Comparison of ENCODE assay signal across 17 mouse cellular contexts in the genomic region with DNA sequence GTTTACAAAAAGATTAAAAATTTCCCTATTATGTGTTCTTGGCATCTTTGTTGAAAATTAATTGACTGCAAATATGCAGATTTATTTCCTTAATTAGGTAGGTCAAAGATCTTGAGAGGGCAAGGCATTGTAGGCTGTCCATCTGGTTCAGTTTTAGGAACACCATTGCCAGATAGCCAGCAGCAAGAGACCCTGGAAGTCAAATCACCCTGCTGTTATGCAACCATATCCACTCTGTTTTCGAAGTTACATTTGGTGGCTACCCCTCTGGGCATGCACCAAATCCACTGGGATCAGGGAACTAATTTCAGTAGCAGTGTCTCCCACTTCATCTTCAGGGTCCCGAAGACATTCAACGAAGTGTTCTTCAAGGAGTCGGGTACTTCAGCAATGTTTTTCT.
"Had no signal": no experiment of that assay in that cellular context is flagged by ENCODE, and none has a peak within 500 bp of the region (broad histone marks: within the 10 kb centered on the region; RNA-seq: fewer than 3 reads in every experiment).

No protein-coding gene starts in this region.

- H3K9ac ChIP-seq: lung, embryonic 15.5 days; midbrain, embryonic 12.5 days; neural tube, embryonic 13.5 days; neural tube, embryonic 15.5 days had no signal

- ATAC-seq: midbrain, embryonic 16.5 days had no signal

- H3K4me2 ChIP-seq: lung, embryonic 15.5 days; midbrain, embryonic 12.5 days; neural tube, embryonic 13.5 days; neural tube, embryonic 15.5 days had no signal

- H3K27ac ChIP-seq: midbrain, embryonic 10.5 days; midbrain, embryonic 12.5 days; neural tube, embryonic 13.5 days; neural tube, embryonic 15.5 days had no signal

- H3K36me3 ChIP-seq: lung, embryonic 15.5 days; midbrain, embryonic 10.5 days; midbrain, embryonic 12.5 days; neural tube, embryonic 13.5 days; neural tube, embryonic 15.5 days had no signal

- DNase-seq: lung, adult 2 months; lung, postnatal 10 days; lung, postnatal 4 days; midbrain, embryonic 14.5 days; retina, postnatal 1 day; right cerebral cortex, postnatal 4 days; spleen, adult 18-20 months; thymus, adult 18-20 months; thymus, postnatal 14 days; thymus, postnatal 36 days had no signal

- H3K27me3 ChIP-seq: lung, embryonic 15.5 days; midbrain, embryonic 12.5 days; neural tube, embryonic 13.5 days; neural tube, embryonic 15.5 days had no signal

- H3K4me3 ChIP-seq: lung, embryonic 15.5 days; midbrain, embryonic 10.5 days; midbrain, embryonic 12.5 days; myocyte; neural tube, embryonic 13.5 days; neural tube, embryonic 15.5 days had no signal

- H3K4me1 ChIP-seq: midbrain, embryonic 12.5 days; neural tube, embryonic 13.5 days; neural tube, embryonic 15.5 days had no signal

- H3K9me3 ChIP-seq: lung, embryonic 15.5 days; midbrain, embryonic 10.5 days; midbrain, embryonic 12.5 days; neural tube, embryonic 13.5 days; neural tube, embryonic 15.5 days had no signal
